Mouse (Mus musculus): ENCODE measurements at regions not wholly inside any gene's neighbourhood (a gene's known extent, or its start where the extent isn't known, plus 50 kb on each side); places are given as distances from the start of the nearest gene placed in this dataset.

DNA sequence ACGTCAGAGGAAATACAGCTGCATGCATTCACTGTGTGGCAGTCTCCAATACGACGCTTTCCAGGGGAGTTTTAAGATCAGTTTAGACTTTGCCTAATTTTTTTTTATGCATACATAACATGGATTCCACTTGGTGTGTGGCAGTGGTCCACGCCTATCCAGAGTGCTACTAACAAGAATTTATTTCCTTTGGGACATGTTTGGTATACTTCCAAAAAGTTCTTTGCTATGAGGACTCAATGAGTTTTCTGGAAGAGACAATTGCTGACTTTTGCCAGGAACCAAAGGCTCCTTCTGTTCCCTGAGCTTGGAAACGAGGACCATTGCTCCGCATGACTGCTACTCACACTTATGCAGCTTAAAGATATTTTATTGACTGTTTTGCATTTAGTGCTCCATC, 59.2 kb downstream of the Marcks start:
- DNase-seq: peak; percentile 9 to 33

DNA sequence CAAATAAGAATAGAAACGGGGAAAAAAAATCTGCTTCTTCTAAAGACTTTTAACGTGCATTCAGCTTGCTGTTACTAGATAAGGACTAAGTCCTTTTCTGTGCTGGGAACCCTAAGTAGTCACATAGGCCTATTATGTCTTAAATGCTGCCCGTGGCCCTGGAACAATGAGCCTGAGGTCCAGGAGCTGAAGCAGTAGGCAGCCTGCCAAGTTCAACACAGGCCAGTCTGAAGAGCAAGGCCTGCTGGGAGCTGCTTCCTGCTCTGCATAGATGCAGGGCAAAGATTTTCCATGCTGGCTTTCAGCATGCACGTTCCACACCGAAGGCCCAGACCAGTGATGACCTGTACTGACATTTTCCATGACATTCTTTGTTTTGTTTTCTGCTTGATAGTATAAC, 60.3 kb downstream of the Marcks start:
- DNase-seq: peak; percentile 66 to 81

DNA sequence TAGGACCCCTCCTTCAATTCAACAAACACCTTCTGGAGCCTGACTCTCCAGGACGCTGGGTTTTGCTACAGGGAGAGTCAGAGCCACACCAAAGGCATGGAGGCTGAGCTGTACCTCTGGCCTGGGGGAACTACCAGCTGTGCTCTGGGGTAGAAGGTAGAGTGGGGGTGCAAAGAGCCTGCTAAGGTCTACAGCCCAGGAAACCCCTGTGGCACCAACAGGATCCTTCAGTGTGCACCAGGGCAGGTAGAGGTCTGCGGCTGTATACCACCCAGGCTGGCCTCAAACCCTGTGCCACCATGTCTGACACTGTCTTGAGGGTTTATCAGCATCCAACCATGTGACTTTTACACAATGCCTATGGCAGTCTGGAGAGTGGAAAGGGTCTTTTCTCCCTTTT, 61.0 kb downstream of the Marcks start:
- no peak for DNase-seq

DNA sequence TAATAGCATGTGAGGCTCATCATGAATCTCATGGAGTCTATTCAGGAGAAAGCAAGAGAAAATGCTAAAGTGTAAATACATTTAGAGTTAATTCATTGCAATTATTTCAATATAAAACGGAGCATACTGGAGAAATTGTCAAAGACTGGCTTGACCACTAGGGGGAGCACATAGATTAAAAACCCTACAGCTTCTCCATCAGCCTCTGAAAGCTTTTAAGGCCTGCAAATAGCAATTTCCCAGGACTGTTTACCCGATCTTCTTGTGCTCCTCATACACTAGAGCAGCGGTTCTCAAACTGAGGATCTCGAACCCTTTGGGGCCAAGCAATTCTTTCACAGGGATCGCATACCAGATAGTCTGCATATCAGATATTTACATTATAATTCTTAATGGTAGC, 65.9 kb downstream of the Marcks start:
- DNase-seq: peak; percentile 79 to 91

DNA sequence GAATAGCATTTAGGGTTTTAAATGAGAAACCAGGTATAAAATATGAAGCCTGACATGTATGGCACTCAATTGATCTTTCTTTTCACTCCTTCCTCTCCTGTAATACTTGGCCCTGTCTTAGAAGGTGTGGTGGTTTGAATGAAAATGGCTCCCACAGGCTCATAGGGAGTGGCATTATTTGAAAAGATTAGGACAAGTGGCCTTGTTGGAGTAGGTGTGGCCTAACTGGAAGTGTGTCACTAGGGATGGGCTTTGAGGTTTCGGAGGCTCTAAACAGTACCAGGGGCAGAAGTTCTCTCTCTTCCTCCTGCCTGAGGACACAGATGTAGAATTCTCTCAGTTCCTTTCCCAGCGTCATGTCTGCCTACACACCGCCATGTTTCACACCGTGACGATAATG, 66.7 kb downstream of the Marcks start:
- DNase-seq: no peak

DNA sequence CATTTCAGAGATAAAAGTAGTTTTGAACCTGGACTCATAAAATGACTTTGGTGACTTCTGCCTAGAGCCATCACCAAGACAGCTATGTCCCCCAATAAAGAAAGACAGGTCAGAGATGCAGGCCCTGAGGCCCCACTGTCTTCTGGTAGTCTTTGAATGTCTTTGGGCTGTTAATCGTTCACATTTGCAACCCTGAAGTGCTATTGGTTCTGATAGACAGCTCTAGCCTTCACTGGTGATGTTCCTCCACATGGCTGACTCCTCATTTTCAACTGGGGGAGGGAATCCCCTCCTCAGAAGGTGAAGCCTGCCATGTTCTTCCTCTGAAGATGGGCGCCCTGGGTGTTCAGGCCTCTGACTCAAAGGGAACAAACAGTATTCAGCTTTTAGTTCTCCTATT, 67.3 kb downstream of the Marcks start:
- DNase-seq: no peak

Data from cerebellum, postnatal 10 days (tissue).